Mouse (Mus musculus): ENCODE results near the gene Slamf8. TPM values are rescaled to one million over a fixed set of nuclear protein-coding genes. Genes with fewer than 3 reads are reported as not detected.

Slamf8 gene
- polyA plus RNA-seq, 1 experiment from 2014 or later: not detected

GRCm38 (mm10) chr1:172626306-172626705 lies 35.9 kb upstream of the Slamf8 start:
- Histone ChIP-seq H3K9me3 (ENCODE audit: control insufficient read depth, low read length) (no peaks in the 10 kb centered on the region), H3K36me3 (ENCODE audit: control insufficient read depth, insufficient read depth, low read length) (no peaks in the 10 kb centered on the region), H3K27me3 (ENCODE audit: control insufficient read depth, insufficient read depth, low read depth, low read length) (no peaks in the 10 kb centered on the region), H3K9ac (ENCODE audit: low read length) (no peak overlapping the region), H3K4me3 (ENCODE audit: low read length) (no peak overlapping the region), H3K27ac (ENCODE audit: low read length) (no peak overlapping the region), H3K4me1 (replicated peaks; ENCODE audit: control insufficient read depth, insufficient read depth, low read length) (no peaks in the 10 kb centered on the region), H3K4me2 (ENCODE audit: low read depth, low read length) (no peak overlapping the region)
- no peak for ATAC-seq (ENCODE audit: low read depth)
- WGBS: 93% methylated on average over 3 of the region's 3 CpGs

DNA sequence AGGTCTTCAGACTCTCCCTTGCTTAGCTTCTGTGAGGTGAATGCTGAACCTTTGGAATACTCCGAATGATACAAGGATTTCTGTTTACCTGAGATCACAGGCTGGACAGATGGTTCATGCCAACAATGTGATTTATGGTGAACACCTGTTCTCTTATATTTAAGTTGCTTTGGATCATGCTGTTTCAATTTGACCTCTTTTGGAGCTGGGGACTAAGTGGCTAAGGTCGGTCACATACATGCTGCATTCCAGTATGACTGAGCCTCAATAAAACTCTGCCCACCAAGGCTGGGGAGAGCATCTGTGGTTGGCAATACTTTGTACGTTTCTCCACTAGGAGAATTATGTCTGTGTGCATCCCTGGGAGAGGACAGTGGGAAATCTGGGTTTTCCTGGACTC lies 33.7 kb upstream of the Slamf8 start:
- no peaks in the 10 kb centered on the region for H3K36me3 ChIP-seq (ENCODE audit: control insufficient read depth, insufficient read depth, low read length)
- ATAC-seq (ENCODE audit: low read depth): no peak

DNA sequence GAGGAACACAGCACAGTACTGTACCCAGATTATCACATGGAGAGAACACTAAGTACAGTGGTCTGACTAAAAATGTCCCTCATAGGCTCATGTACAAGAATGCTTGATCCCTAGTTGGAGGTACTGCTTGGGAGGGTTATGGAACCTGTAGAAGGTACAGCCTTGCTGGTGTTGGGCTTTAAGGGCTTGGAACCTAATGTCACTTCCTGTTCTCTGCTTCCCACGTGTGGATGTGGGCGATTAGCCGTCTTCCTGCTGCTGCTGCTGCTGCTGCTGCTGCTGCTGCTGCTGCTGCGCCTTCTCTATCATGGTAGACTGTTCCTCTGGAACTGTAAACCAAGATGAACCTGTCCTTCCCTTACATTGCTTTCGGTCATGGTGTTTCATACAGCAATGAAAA lies 33.2 kb upstream of the Slamf8 start:
- ATAC-seq (ENCODE audit: low read depth): no peak
- Histone ChIP-seq H3K27me3 (ENCODE audit: control insufficient read depth, insufficient read depth, low read depth, low read length) (no peaks in the 10 kb centered on the region), H3K9me3 (ENCODE audit: control insufficient read depth, low read length) (no peaks in the 10 kb centered on the region)

More for the DNA sequence above, 33.7 kb upstream of the Slamf8 start:
- no peak overlapping the region for H3K9ac ChIP-seq (ENCODE audit: low read length)
- H3K4me3 ChIP-seq (ENCODE audit: low read length): no peak overlapping the region
- H3K4me2 ChIP-seq (ENCODE audit: low read depth, low read length): no peak overlapping the region
- no peaks in the 10 kb centered on the region for H3K4me1 ChIP-seq (replicated peaks; ENCODE audit: control insufficient read depth, insufficient read depth, low read length)
- no peak overlapping the region for H3K27ac ChIP-seq (ENCODE audit: low read length)
- no peaks in the 10 kb centered on the region for H3K9me3 ChIP-seq (ENCODE audit: control insufficient read depth, low read length)
- no peaks in the 10 kb centered on the region for H3K27me3 ChIP-seq (ENCODE audit: control insufficient read depth, insufficient read depth, low read depth, low read length)
- WGBS: 61% methylated on average over 3 of the region's 3 CpGs

GRCm38 (mm10) chr1:172619235-172619634 lies 28.9 kb upstream of the Slamf8 start:
- Histone ChIP-seq H3K27me3 (ENCODE audit: control insufficient read depth, insufficient read depth, low read depth, low read length) (peaks cover 2% of the 10 kb centered on the region; the same call in 1 of the 2 replicates), H3K36me3 (ENCODE audit: control insufficient read depth, insufficient read depth, low read length) (no peaks in the 10 kb centered on the region), H3K4me3 (ENCODE audit: low read length) (no peak overlapping the region), H3K9me3 (ENCODE audit: control insufficient read depth, low read length) (no peaks in the 10 kb centered on the region), H3K27ac (ENCODE audit: low read length) (no peak overlapping the region), H3K4me1 (replicated peaks; ENCODE audit: control insufficient read depth, insufficient read depth, low read length) (peaks cover 6% of the 10 kb centered on the region; the same call in 1 of the 2 replicates), H3K9ac (ENCODE audit: low read length) (no peak overlapping the region), H3K4me2 (ENCODE audit: low read depth, low read length) (no peak overlapping the region)
- ATAC-seq (ENCODE audit: low read depth): 0 out of 2 replicates have a peak, but pooled peaks have one; percentile 43
- WGBS: 14% methylated on average over 7 of the region's 7 CpGs

More for the DNA sequence above, 33.2 kb upstream of the Slamf8 start:
- Histone ChIP-seq H3K27ac (ENCODE audit: low read length) (no peak overlapping the region), H3K4me1 (replicated peaks; ENCODE audit: control insufficient read depth, insufficient read depth, low read length) (no peaks in the 10 kb centered on the region), H3K36me3 (ENCODE audit: control insufficient read depth, insufficient read depth, low read length) (no peaks in the 10 kb centered on the region), H3K4me3 (ENCODE audit: low read length) (no peak overlapping the region), H3K4me2 (ENCODE audit: low read depth, low read length) (no peak overlapping the region), H3K9ac (ENCODE audit: low read length) (no peak overlapping the region)
- WGBS: 62% methylated on average over 5 of the region's 5 CpGs

DNA sequence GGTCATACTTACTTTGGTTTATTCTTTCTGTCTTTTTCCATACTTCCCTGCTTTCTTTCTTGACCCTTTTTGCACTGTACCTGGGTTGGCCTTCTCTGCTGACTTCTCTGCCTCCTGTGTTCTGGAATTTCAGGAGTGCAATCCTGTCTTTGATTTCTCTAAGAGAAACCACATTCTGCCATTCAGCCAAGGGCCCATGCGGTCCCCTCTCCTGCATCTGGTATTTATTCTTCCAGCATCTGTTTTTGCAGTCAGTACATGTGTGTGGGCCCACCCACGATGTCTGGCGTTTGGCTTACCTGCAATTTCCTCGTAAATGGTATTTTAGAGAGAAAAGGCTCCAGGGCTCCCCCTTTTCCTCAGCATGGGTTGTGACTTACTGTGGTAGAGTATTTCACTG lies 27.8 kb upstream of the Slamf8 start:
- no peaks in the 10 kb centered on the region for H3K9me3 ChIP-seq (ENCODE audit: control insufficient read depth, low read length)
- ATAC-seq (ENCODE audit: low read depth): no peak
- no peak overlapping the region for H3K4me3 ChIP-seq (ENCODE audit: low read length)
- H3K36me3 ChIP-seq (ENCODE audit: control insufficient read depth, insufficient read depth, low read length): no peaks in the 10 kb centered on the region
- peaks cover 6% of the 10 kb centered on the region; the same call in 1 of the 2 replicates for H3K4me1 ChIP-seq (replicated peaks; ENCODE audit: control insufficient read depth, insufficient read depth, low read length)
- WGBS: 73% methylated on average over 4 of the region's 4 CpGs
- H3K9ac ChIP-seq (ENCODE audit: low read length): no peak overlapping the region
- H3K27ac ChIP-seq (ENCODE audit: low read length): no peak overlapping the region
- no peak overlapping the region for H3K4me2 ChIP-seq (ENCODE audit: low read depth, low read length)
- H3K27me3 ChIP-seq (ENCODE audit: control insufficient read depth, insufficient read depth, low read depth, low read length): peaks cover 2% of the 10 kb centered on the region; the same call in 1 of the 2 replicates

GRCm38 (mm10) chr1:172617365-172618076 lies 27.2 kb upstream of the Slamf8 start:
- Histone ChIP-seq H3K9ac (ENCODE audit: low read length) (no peak overlapping the region), H3K27me3 (ENCODE audit: control insufficient read depth, insufficient read depth, low read depth, low read length) (peaks cover 2% of the 10 kb centered on the region; the same call in 1 of the 2 replicates), H3K4me1 (replicated peaks; ENCODE audit: control insufficient read depth, insufficient read depth, low read length) (peaks cover 6% of the 10 kb centered on the region; the same call in 1 of the 2 replicates), H3K9me3 (ENCODE audit: control insufficient read depth, low read length) (no peaks in the 10 kb centered on the region), H3K36me3 (ENCODE audit: control insufficient read depth, insufficient read depth, low read length) (no peaks in the 10 kb centered on the region), H3K4me2 (ENCODE audit: low read depth, low read length) (peak overlapping the region; percentile 42), H3K4me3 (ENCODE audit: low read length) (peak overlapping the region; percentile 24; the same call in 1 of the 2 replicates), H3K27ac (ENCODE audit: low read length) (no peak overlapping the region)
- no peak for ATAC-seq (ENCODE audit: low read depth)
- WGBS: 26% methylated on average over 14 of the region's 14 CpGs

DNA sequence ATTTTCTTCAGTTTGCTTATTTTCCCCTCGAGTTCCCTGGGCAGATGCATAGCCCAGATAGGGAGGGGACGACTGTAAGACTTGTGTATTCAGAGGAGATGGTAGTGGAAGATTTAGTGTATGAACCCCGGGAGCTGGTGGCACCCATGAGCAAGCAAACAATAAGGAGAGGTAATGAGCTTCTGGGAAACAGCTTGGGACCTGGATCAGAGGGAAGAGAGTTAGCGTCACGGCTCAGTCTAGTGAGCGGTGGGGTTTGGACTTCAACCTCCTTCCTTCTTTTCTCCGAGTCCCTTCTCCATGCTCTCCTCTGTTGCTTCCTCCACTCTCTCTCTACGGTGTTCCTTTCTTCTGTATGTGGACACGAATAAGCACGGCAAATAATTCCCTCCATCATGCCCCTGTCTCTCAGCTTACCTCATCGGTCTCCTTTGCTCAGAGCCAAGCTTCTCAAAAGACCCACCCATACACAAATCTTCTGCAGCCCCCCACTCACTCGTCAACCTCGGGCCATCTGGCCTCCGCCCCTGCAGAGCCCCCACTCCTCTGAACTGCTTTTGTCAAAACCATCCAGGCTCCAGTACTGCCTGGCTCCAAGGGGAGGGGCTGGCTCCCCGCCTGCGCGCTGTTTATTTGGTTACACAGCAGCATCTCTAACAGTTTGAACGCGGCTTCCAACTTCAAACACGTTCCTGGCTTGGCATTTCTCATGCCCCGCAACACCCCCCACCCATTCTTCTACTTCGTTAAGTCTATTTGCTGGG lies 26.4 kb upstream of the Slamf8 start:
- no peak overlapping the region for H3K27ac ChIP-seq (ENCODE audit: low read length)
- peak overlapping the region; percentile 42 for H3K4me2 ChIP-seq (ENCODE audit: low read depth, low read length)
- no peaks in the 10 kb centered on the region for H3K36me3 ChIP-seq (ENCODE audit: control insufficient read depth, insufficient read depth, low read length)
- H3K4me1 ChIP-seq (replicated peaks; ENCODE audit: control insufficient read depth, insufficient read depth, low read length): peaks cover 6% of the 10 kb centered on the region; the same call in 1 of the 2 replicates
- peak overlapping the region; percentile 27 for H3K9ac ChIP-seq (ENCODE audit: low read length)
- peak; percentile 64 for ATAC-seq (ENCODE audit: low read depth)
- no peaks in the 10 kb centered on the region for H3K9me3 ChIP-seq (ENCODE audit: control insufficient read depth, low read length)
- WGBS: 8% methylated on average over 22 of the region's 22 CpGs
- H3K27me3 ChIP-seq (ENCODE audit: control insufficient read depth, insufficient read depth, low read depth, low read length): peaks cover 2% of the 10 kb centered on the region; the same call in 1 of the 2 replicates
- H3K4me3 ChIP-seq (ENCODE audit: low read length): peak overlapping the region; percentile 24

GRCm38 (mm10) chr1:172615412-172615811 lies 25.0 kb upstream of the Slamf8 start:
- WGBS: 33% methylated on average over 4 of the region's 4 CpGs
- ATAC-seq (ENCODE audit: low read depth): no peak
- H3K27ac ChIP-seq (ENCODE audit: low read length): no peak overlapping the region

DNA sequence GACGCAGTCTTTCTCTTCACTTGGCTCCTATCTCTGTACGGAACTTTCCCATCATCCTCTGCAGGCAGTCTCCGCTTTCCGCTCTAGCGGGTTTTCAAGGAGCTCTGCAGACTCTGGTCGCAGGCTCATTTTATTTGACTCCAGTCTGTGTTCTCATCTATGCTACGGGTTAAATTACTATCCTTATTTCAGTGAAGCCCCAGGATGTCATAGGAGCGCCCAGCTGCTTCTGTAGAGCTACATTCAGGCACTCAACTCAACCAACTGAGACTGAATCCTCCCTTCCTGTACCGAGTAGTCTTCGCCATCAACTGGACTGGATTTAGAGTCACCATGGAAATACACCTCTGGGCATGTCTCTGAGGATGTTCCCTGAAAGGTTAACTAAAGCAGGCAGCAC lies 24.3 kb upstream of the Slamf8 start:
- Histone ChIP-seq H3K9me3 (ENCODE audit: control insufficient read depth, low read length) (no peaks in the 10 kb centered on the region), H3K27ac (ENCODE audit: low read length) (no peak overlapping the region), H3K4me2 (ENCODE audit: low read depth, low read length) (no peak overlapping the region), H3K9ac (ENCODE audit: low read length) (no peak overlapping the region), H3K4me1 (replicated peaks; ENCODE audit: control insufficient read depth, insufficient read depth, low read length) (peaks cover 6% of the 10 kb centered on the region; the same call in 1 of the 2 replicates), H3K4me3 (ENCODE audit: low read length) (no peak overlapping the region), H3K36me3 (ENCODE audit: control insufficient read depth, insufficient read depth, low read length) (no peaks in the 10 kb centered on the region), H3K27me3 (ENCODE audit: control insufficient read depth, insufficient read depth, low read depth, low read length) (peaks cover 2% of the 10 kb centered on the region; the same call in 1 of the 2 replicates)
- WGBS: 78% methylated on average over 10 of the region's 10 CpGs
- no peak for ATAC-seq (ENCODE audit: low read depth)

More at GRCm38 (mm10) chr1:172615412-172615811, 25.0 kb upstream of the Slamf8 start:
- Histone ChIP-seq H3K4me3 (ENCODE audit: low read length) (no peak overlapping the region), H3K4me2 (ENCODE audit: low read depth, low read length) (no peak overlapping the region), H3K27me3 (ENCODE audit: control insufficient read depth, insufficient read depth, low read depth, low read length) (peaks cover 2% of the 10 kb centered on the region; the same call in 1 of the 2 replicates), H3K9ac (ENCODE audit: low read length) (no peak overlapping the region), H3K9me3 (ENCODE audit: control insufficient read depth, low read length) (no peaks in the 10 kb centered on the region), H3K4me1 (replicated peaks; ENCODE audit: control insufficient read depth, insufficient read depth, low read length) (peaks cover 6% of the 10 kb centered on the region; the same call in 1 of the 2 replicates), H3K36me3 (ENCODE audit: control insufficient read depth, insufficient read depth, low read length) (no peaks in the 10 kb centered on the region)
